In the genomic region with DNA sequence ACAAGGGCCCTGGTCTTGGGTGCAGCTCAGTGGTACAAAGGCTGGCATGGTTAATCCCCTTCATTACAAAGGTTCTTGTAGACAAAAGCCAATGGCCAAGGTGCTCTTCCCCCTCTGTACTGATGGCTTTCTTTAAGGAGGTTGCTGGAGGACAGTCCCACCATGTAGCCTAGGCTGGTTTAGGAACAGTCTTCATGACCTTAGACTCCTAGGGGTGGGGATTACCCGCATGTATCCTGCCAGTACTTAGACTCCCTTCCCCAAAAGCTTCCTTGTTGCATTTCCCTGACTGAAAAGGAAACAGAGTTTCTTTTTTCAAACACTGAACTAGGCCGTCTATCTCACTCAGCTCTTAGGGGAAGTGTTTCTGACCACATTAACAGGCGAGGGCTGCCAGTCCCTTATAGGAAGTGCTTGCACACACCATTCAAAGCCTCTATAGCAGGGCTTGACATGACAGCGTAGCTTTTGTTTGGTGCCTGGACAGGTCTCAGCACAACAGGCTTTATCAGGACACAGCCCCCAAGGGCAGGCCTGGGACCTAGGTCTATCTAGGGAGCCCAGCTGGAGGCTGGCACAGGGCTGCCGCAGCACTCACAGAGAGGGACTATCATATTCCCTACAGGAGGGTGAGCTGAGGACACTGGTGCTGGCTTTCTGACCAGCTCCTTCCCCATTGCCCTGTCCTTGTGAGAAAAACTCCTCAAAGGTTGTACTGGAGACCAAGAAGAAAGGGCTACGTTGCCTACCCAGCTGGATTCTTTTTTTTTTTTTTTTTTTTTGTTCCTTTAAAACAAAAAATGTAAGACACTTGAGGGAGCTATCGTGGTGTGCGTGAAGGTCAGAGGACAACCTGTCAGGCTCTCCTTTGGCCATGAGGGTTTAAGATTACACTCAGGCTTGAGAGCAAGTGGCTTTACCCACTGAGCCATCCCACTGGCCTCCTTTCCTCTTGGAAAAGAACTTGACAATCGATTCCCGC, we compare ENCODE assay signal across 11 mouse cellular contexts. TPM values are rescaled to one million over a fixed set of nuclear protein-coding genes. Genes with fewer than 3 reads are reported as not detected.
DNase-seq lines count a peak whose midpoint lies in the region; ATAC-seq and TF ChIP-seq lines count a peak whose summit lies in the region.
"Had no signal": no experiment of that assay in that cellular context is flagged by ENCODE, and none has a peak within 500 bp of the region (broad histone marks: within the 10 kb centered on the region; RNA-seq: fewer than 3 reads in every experiment).

No protein-coding gene starts in this region.

- no peak for ATAC-seq in embryonic facial prominence, embryonic 14.5 days (ENCODE audit: low read depth)
- ATAC-seq in inflammation-experienced regulatory T-cells, adult 6 months = peak; percentile 56

- WGBS in embryonic facial prominence, embryonic 14.5 days = 81% methylated on average over 10 of the region's 10 CpGs
- WGBS in embryonic facial prominence, embryonic 10.5 days = 86% methylated on average over 10 of the region's 10 CpGs
- 86% methylated on average over 10 of the region's 10 CpGs for whole genome bisulfite sequencing in hindbrain, embryonic 10.5 days
- WGBS in kidney, adult 2 months = 73% methylated on average over 10 of the region's 10 CpGs

- no peaks in the 10 kb centered on the region for H3K9me3 ChIP-seq in embryonic facial prominence, embryonic 14.5 days (ENCODE audit: control insufficient read depth, low read length)
- no peaks in the 10 kb centered on the region for H3K9me3 ChIP-seq in embryonic facial prominence, embryonic 10.5 days
- no peaks in the 10 kb centered on the region for H3K9me3 ChIP-seq in hindbrain, embryonic 10.5 days
- H3K9me3 ChIP-seq: midbrain, embryonic 12.5 days had no signal

- no peak overlapping the region for H3K9ac ChIP-seq in embryonic facial prominence, embryonic 14.5 days (ENCODE audit: low read depth, low read length)
- H3K9ac ChIP-seq: midbrain, embryonic 12.5 days had no signal

- TF ChIP-seq POLR2A in kidney, adult 2 months (IDR thresholded peaks at IDR 0.05; ENCODE audit: low read depth, low read length) = no peak

- H3K27me3 ChIP-seq in embryonic facial prominence, embryonic 14.5 days (replicated peaks; ENCODE audit: control insufficient read depth, insufficient read depth, low read length) = no peaks in the 10 kb centered on the region
- H3K27me3 ChIP-seq in embryonic facial prominence, embryonic 10.5 days (replicated peaks; ENCODE audit: low read depth, poor library complexity, severe bottlenecking) = no peaks in the 10 kb centered on the region
- no peaks in the 10 kb centered on the region for H3K27me3 ChIP-seq in hindbrain, embryonic 10.5 days (ENCODE audit: insufficient read depth, poor library complexity, severe bottlenecking)
- no peaks in the 10 kb centered on the region for H3K27me3 ChIP-seq in kidney, adult 2 months (replicated peaks; ENCODE audit: control insufficient read depth, insufficient read depth, low read length)
- H3K27me3 ChIP-seq: midbrain, embryonic 12.5 days had no signal

- DNase-seq in embryonic facial prominence, embryonic 14.5 days (ENCODE audit: low spot score) = peak; percentile 9
- no peak for DNase-seq in embryonic facial prominence, embryonic 10.5 days (ENCODE audit: low spot score)
- peak; percentile 63 for DNase-seq in gastrocnemius, postnatal 14 days
- peak; percentile 60 to 70 for DNase-seq in spleen, postnatal 14 days (ENCODE audit: low spot score in 2 of 2)
- DNase-seq in left cerebral cortex, adult 9 months (ENCODE audit: low spot score in 2 of 2) = no peak
- DNase-seq in hindbrain, embryonic 10.5 days (ENCODE audit: low spot score) = no peak
- no peak for DNase-seq in kidney, adult 2 months
- DNase-seq: cerebellum, adult 11 months; kidney, adult 11 months had no signal

- no peak overlapping the region for H3K4me2 ChIP-seq in embryonic facial prominence, embryonic 14.5 days (ENCODE audit: low read depth, low read length)
- H3K4me2 ChIP-seq: midbrain, embryonic 12.5 days had no signal

- H3K4me3 ChIP-seq in embryonic facial prominence, embryonic 14.5 days (ENCODE audit: low read depth, low read length) = no peak overlapping the region
- H3K4me3 ChIP-seq in embryonic facial prominence, embryonic 10.5 days = no peak overlapping the region
- H3K4me3 ChIP-seq in hindbrain, embryonic 10.5 days = no peak overlapping the region
- no peak overlapping the region for H3K4me3 ChIP-seq in kidney, adult 2 months (ENCODE audit: insufficient read depth, low read depth, low read length)
- H3K4me3 ChIP-seq: midbrain, embryonic 12.5 days had no signal

- no peak overlapping the region for H3K27ac ChIP-seq in embryonic facial prominence, embryonic 14.5 days (replicated peaks; ENCODE audit: low read depth, low read length)
- H3K27ac ChIP-seq in embryonic facial prominence, embryonic 10.5 days (replicated peaks) = no peak overlapping the region
- no peak overlapping the region for H3K27ac ChIP-seq in hindbrain, embryonic 10.5 days
- H3K27ac ChIP-seq in kidney, adult 2 months (ENCODE audit: insufficient read depth, low read depth, low read length) = no peak overlapping the region
- H3K27ac ChIP-seq: midbrain, embryonic 12.5 days had no signal

- H3K36me3 ChIP-seq in embryonic facial prominence, embryonic 14.5 days (ENCODE audit: control insufficient read depth, insufficient read depth, low read length) = peaks cover 88% of the 10 kb centered on the region
- H3K36me3 ChIP-seq in embryonic facial prominence, embryonic 10.5 days (replicated peaks) = peaks cover 98% of the 10 kb centered on the region
- H3K36me3 ChIP-seq in hindbrain, embryonic 10.5 days = peaks cover 98% of the 10 kb centered on the region
- peaks cover 6% of the 10 kb centered on the region; the same call in 1 of the 2 replicates for H3K36me3 ChIP-seq in kidney, adult 2 months (ENCODE audit: control insufficient read depth, insufficient read depth, low read length)

- TF ChIP-seq CTCF in kidney, adult 2 months (conservative IDR thresholded peaks at IDR 0.05; ENCODE audit: insufficient read depth, insufficient read length, low read depth, low read length) = no peak

- intact Hi-C loops in gastrocnemius, postnatal 14 days (cut with DNase I; ENCODE audit: low total_unique reads) = no loop called here

- H3K4me1 ChIP-seq in embryonic facial prominence, embryonic 14.5 days (ENCODE audit: control insufficient read depth, insufficient read depth, low read length) = no peaks in the 10 kb centered on the region
- 0 out of 2 replicates have a peak, but pooled peaks cover 4% of the 10 kb centered on the region for H3K4me1 ChIP-seq in embryonic facial prominence, embryonic 10.5 days
- no peaks in the 10 kb centered on the region for H3K4me1 ChIP-seq in hindbrain, embryonic 10.5 days (replicated peaks)
- H3K4me1 ChIP-seq in kidney, adult 2 months (ENCODE audit: control insufficient read depth, insufficient read depth, low read length) = no peaks in the 10 kb centered on the region
- H3K4me1 ChIP-seq: midbrain, embryonic 12.5 days had no signal

RNA-seq across cellular contexts. Expression of a gene that starts 32.9 kb away (rescaled TPM):
- polyA plus RNA-seq in embryonic facial prominence, embryonic 14.5 days (2014; fragmentation: Nextera tagmentation; extraction: Ambion mirVana) = 135 and 154 TPM in 2 replicates
- polyA plus RNA-seq in embryonic facial prominence, embryonic 10.5 days (2016; fragmentation: Nextera tagmentation; extraction: Ambion mirVana) = 149 and 153 TPM in 2 replicates
- 100 to 1,000 TPM; 214 to 234 TPM for total RNA-seq in gastrocnemius, postnatal 14 days (2021)
- 10 to 100 TPM; 59.4 to 85.5 (median 73.8) TPM for polyA plus RNA-seq in inflammation-experienced regulatory T-cells, adult 6 months (2017; shearing (Covaris generic))
- 138 and 158 TPM in 2 replicates for polyA plus RNA-seq in hindbrain, embryonic 10.5 days (2016; fragmentation: Nextera tagmentation; extraction: Ambion mirVana)
- polyA plus RNA-seq in kidney, adult 2 months (2012; rRNA removed) = 85.2 and 125 TPM in 2 replicates

RNA-seq across cellular contexts. Expression of a gene that starts 56.0 kb away (rescaled TPM):
- 80.3 and 80.7 TPM in 2 replicates for polyA plus RNA-seq in embryonic facial prominence, embryonic 14.5 days (2014; fragmentation: Nextera tagmentation; extraction: Ambion mirVana)
- polyA plus RNA-seq in embryonic facial prominence, embryonic 10.5 days (2016; fragmentation: Nextera tagmentation; extraction: Ambion mirVana) = 60.2 and 62.4 TPM in 2 replicates
- 10 to 100 TPM; 15.7 to 17.5 TPM for total RNA-seq in gastrocnemius, postnatal 14 days (2021)
- 10 to 100 TPM; 57.7 to 67.7 (median 63.5) TPM for polyA plus RNA-seq in inflammation-experienced regulatory T-cells, adult 6 months (2017; shearing (Covaris generic))
- polyA plus RNA-seq in hindbrain, embryonic 10.5 days (2016; fragmentation: Nextera tagmentation; extraction: Ambion mirVana) = 50.1 and 58.6 TPM in 2 replicates
- 17.9 and 23.5 TPM in 2 replicates for polyA plus RNA-seq in kidney, adult 2 months (2012; rRNA removed)

RNA-seq across cellular contexts. Expression of a gene that starts 56.1 kb away (rescaled TPM):
- polyA plus RNA-seq in embryonic facial prominence, embryonic 14.5 days (2014; fragmentation: Nextera tagmentation; extraction: Ambion mirVana) = 34.6 and 40.8 TPM in 2 replicates
- 62.6 and 71.5 TPM in 2 replicates for polyA plus RNA-seq in embryonic facial prominence, embryonic 10.5 days (2016; fragmentation: Nextera tagmentation; extraction: Ambion mirVana)
- total RNA-seq in gastrocnemius, postnatal 14 days (2021) = 1 to 10 TPM; 3.7 to 6.7 TPM
- 100 to 1,000 TPM; 129 to 140 (median 134) TPM for polyA plus RNA-seq in inflammation-experienced regulatory T-cells, adult 6 months (2017; shearing (Covaris generic))
- polyA plus RNA-seq in hindbrain, embryonic 10.5 days (2016; fragmentation: Nextera tagmentation; extraction: Ambion mirVana) = 43.6 and 61.8 TPM in 2 replicates
- 2.3 and 2.4 TPM in 2 replicates for polyA plus RNA-seq in kidney, adult 2 months (2012; rRNA removed)

Comparison
In these comparisons a context has a peak if more than half of its experiments do, and no peak if none do; other contexts are left out.
1. DNase-seq: peak in embryonic facial prominence, embryonic 14.5 days (single experiment), gastrocnemius, postnatal 14 days (single experiment) and spleen, postnatal 14 days (2 of 2); none in embryonic facial prominence, embryonic 10.5 days (single experiment), left cerebral cortex, adult 9 months (0 of 2), hindbrain, embryonic 10.5 days (single experiment) and kidney, adult 2 months (single experiment).
2. RNA of a gene that starts 56.1 kb away (polyA plus RNA-seq): 129 to 140 TPM in inflammation-experienced regulatory T-cells, adult 6 months, 62.6 to 71.5 TPM in embryonic facial prominence, embryonic 10.5 days, 43.6 to 61.8 TPM in hindbrain, embryonic 10.5 days and 34.6 to 40.8 TPM in embryonic facial prominence, embryonic 14.5 days; 2.3 to 2.4 TPM in kidney, adult 2 months; every median in the first group is over 10 times any median in the second.